Mouse (Mus musculus): ENCODE measurements around the gene Syt7. TPM values are rescaled to one million over a fixed set of nuclear protein-coding genes. Genes with fewer than 3 reads are reported as not detected.

Gene Syt7
- polyA plus RNA-seq, 1 experiment from 2014 or later, result 0.84 TPM

DNA sequence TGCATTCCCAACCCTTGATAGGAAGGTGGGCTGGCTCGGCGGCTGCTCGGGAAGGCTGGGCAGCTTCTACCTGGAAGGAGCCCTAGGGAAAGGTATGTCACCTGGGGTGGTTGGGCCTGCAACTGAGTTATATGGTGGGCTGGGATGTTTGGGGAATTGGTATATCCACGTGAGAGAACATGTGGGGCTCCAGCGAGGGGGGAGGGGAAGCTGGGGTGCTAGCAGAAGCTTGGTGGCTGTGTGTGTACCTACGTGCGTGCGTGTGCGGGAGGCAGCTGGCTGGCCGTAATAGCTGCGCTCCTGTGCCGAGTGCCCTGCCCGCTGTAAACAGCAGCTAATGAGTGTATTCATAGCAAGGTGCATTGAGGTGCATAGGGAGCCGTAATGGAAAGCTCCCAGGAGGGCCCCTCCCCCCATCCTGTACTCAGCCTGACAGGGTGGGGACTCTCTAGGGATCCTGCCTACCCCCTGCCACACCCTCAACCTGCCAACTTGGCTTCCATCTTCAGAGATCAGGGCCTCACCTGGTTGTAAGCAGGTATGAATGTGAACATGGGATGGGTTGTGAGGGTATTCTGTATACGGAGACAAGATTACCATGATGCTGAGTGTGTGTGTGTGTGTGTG lies 5.1 kb downstream of the Syt7 start:
- no peak overlapping the region for H3K4me2 ChIP-seq (ENCODE audit: low read depth, low read length)
- no peak overlapping the region for H3K4me3 ChIP-seq (replicated peaks; ENCODE audit: low read length)
- WGBS, result 68% methylated on average over 15 of the region's 15 CpGs
- H3K9ac ChIP-seq (ENCODE audit: low read length), result no peak overlapping the region
- peaks cover 6% of the 10 kb centered on the region for H3K27me3 ChIP-seq (ENCODE audit: control insufficient read depth, insufficient read depth, low read length)
- H3K9me3 ChIP-seq (replicated peaks; ENCODE audit: control insufficient read depth, low read length), result no peaks in the 10 kb centered on the region
- H3K27ac ChIP-seq (ENCODE audit: low read length), result no peak overlapping the region
- no peak for ATAC-seq (ENCODE audit: insufficient read depth, low FRiP score)
- no peaks in the 10 kb centered on the region for H3K36me3 ChIP-seq (ENCODE audit: control insufficient read depth, insufficient read depth, low read length)
- peaks cover 11% of the 10 kb centered on the region for H3K4me1 ChIP-seq (ENCODE audit: control insufficient read depth, insufficient read depth, low read length)

- ATAC-seq (ENCODE audit: insufficient read depth, low FRiP score), result no peak
- 30% methylated on average over 8 of the region's 8 CpGs for WGBS
- no peak overlapping the region for H3K4me3 ChIP-seq (replicated peaks; ENCODE audit: low read length)
- H3K4me1 ChIP-seq (ENCODE audit: control insufficient read depth, insufficient read depth, low read length), result 0 out of 2 replicates have a peak, but pooled peaks cover 3% of the 10 kb centered on the region
- H3K9ac ChIP-seq (ENCODE audit: low read length), result no peak overlapping the region
- H3K27ac ChIP-seq (ENCODE audit: low read length), result no peak overlapping the region
- peaks cover 5% of the 10 kb centered on the region for H3K27me3 ChIP-seq (ENCODE audit: control insufficient read depth, insufficient read depth, low read length)
- H3K36me3 ChIP-seq (ENCODE audit: control insufficient read depth, insufficient read depth, low read length), result no peaks in the 10 kb centered on the region
- no peak overlapping the region for H3K4me2 ChIP-seq (ENCODE audit: low read depth, low read length)
- H3K9me3 ChIP-seq (replicated peaks; ENCODE audit: control insufficient read depth, low read length), result no peaks in the 10 kb centered on the region
These were observed 6.3 kb downstream of the Syt7 start for GRCm38 (mm10) chr19:10395174-10395573.

- Histone ChIP-seq H3K4me1 (ENCODE audit: control insufficient read depth, insufficient read depth, low read length) (no peaks in the 10 kb centered on the region), H3K4me2 (ENCODE audit: low read depth, low read length) (no peak overlapping the region), H3K9ac (ENCODE audit: low read length) (no peak overlapping the region), H3K4me3 (replicated peaks; ENCODE audit: low read length) (no peak overlapping the region), H3K27ac (ENCODE audit: low read length) (no peak overlapping the region), H3K36me3 (ENCODE audit: control insufficient read depth, insufficient read depth, low read length) (no peaks in the 10 kb centered on the region), H3K9me3 (replicated peaks; ENCODE audit: control insufficient read depth, low read length) (no peaks in the 10 kb centered on the region), H3K27me3 (ENCODE audit: control insufficient read depth, insufficient read depth, low read length) (no peaks in the 10 kb centered on the region)
- WGBS, result 64% methylated on average over 2 of the region's 2 CpGs
- no peak for ATAC-seq (ENCODE audit: insufficient read depth, low FRiP score)
These were observed 8.1 kb downstream of the Syt7 start for GRCm38 (mm10) chr19:10396962-10397361.

- Histone ChIP-seq H3K27me3 (ENCODE audit: control insufficient read depth, insufficient read depth, low read length) (no peaks in the 10 kb centered on the region), H3K4me2 (ENCODE audit: low read depth, low read length) (no peak overlapping the region), H3K9ac (ENCODE audit: low read length) (no peak overlapping the region), H3K4me3 (replicated peaks; ENCODE audit: low read length) (no peak overlapping the region), H3K9me3 (replicated peaks; ENCODE audit: control insufficient read depth, low read length) (no peaks in the 10 kb centered on the region), H3K36me3 (ENCODE audit: control insufficient read depth, insufficient read depth, low read length) (no peaks in the 10 kb centered on the region), H3K27ac (ENCODE audit: low read length) (no peak overlapping the region), H3K4me1 (ENCODE audit: control insufficient read depth, insufficient read depth, low read length) (no peaks in the 10 kb centered on the region)
- no peak for ATAC-seq (ENCODE audit: insufficient read depth, low FRiP score)
- WGBS, result 50% methylated on average over 8 of the region's 8 CpGs
These were observed 8.7 kb downstream of the Syt7 start for GRCm38 (mm10) chr19:10397479-10398153.

DNA sequence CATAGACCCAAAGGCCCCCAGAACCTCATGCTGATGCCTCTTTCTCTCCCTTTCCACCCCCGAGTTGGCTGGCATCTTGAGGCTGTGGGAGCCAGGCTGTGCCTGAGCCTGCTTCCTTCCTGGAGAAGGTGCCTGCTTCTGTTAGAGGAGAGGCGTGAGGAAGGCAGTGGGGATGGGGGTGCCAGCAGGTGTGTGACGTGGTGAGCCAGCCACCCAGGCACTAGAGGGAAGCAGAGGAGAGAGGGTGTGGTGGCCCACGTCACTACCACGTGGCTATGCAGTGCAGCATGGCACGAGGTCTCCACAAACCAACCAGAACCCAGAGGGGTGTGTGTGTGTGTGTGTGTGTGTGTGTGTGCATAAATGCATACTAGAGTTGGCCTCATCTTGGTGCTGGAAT lies 9.4 kb downstream of the Syt7 start:
- H3K4me1 ChIP-seq (ENCODE audit: control insufficient read depth, insufficient read depth, low read length), result no peaks in the 10 kb centered on the region
- H3K9me3 ChIP-seq (replicated peaks; ENCODE audit: control insufficient read depth, low read length), result no peaks in the 10 kb centered on the region
- no peak overlapping the region for H3K27ac ChIP-seq (ENCODE audit: low read length)
- H3K9ac ChIP-seq (ENCODE audit: low read length), result no peak overlapping the region
- no peaks in the 10 kb centered on the region for H3K36me3 ChIP-seq (ENCODE audit: control insufficient read depth, insufficient read depth, low read length)
- H3K27me3 ChIP-seq (ENCODE audit: control insufficient read depth, insufficient read depth, low read length), result no peaks in the 10 kb centered on the region
- no peak overlapping the region for H3K4me2 ChIP-seq (ENCODE audit: low read depth, low read length)
- ATAC-seq (ENCODE audit: insufficient read depth, low FRiP score), result no peak
- WGBS, result 54% methylated on average over 6 of the region's 6 CpGs
- no peak overlapping the region for H3K4me3 ChIP-seq (replicated peaks; ENCODE audit: low read length)

DNA sequence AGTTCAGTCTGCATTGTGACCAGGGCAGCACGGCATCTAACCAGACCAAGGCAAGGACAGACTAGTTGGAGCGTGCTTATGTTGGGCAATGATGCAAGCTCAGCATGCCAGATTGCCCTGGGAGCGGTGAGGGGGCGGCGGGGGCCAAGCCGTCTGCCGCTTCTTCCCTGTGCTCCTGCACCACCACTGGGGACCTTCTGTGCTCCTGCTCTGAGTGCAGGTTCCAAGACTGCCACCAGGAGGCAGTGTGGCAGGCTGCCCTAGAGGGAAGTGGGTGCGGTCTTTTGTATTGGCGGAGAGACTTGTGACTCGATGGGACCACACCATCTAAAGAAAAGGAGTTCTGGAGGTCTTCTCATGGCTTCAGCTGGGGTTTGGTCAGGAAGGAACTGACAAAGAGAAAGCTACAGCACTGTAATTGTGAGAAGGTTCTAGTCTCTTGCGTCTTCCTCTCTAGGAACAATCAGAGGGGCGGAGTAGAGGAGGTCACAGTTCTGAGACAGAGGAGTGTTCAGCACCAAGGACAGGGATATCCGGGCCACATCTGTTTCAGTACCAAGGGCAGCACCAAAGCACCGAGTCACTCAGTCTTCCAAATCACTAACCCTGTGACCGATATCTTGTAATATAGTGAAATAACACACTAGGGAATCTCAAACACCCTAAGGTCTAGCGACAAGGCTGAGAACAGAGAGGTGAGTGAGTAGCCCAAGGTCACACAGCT lies 14.0 kb downstream of the Syt7 start:
- Histone ChIP-seq H3K4me3 (replicated peaks; ENCODE audit: low read length) (no peak overlapping the region), H3K9ac (ENCODE audit: low read length) (no peak overlapping the region), H3K27ac (ENCODE audit: low read length) (no peak overlapping the region), H3K4me2 (ENCODE audit: low read depth, low read length) (no peak overlapping the region), H3K4me1 (ENCODE audit: control insufficient read depth, insufficient read depth, low read length) (no peaks in the 10 kb centered on the region), H3K27me3 (ENCODE audit: control insufficient read depth, insufficient read depth, low read length) (no peaks in the 10 kb centered on the region), H3K9me3 (replicated peaks; ENCODE audit: control insufficient read depth, low read length) (no peaks in the 10 kb centered on the region), H3K36me3 (ENCODE audit: control insufficient read depth, insufficient read depth, low read length) (no peaks in the 10 kb centered on the region)
- ATAC-seq (ENCODE audit: insufficient read depth, low FRiP score), result peak; percentile 63; the same call in 1 of the 2 replicates
- 19% methylated on average over 16 of the region's 16 CpGs for WGBS

- no peak overlapping the region for H3K9ac ChIP-seq (ENCODE audit: low read length)
- H3K4me2 ChIP-seq (ENCODE audit: low read depth, low read length), result no peak overlapping the region
- 67% methylated on average over 10 of the region's 10 CpGs for WGBS
- H3K27me3 ChIP-seq (ENCODE audit: control insufficient read depth, insufficient read depth, low read length), result no peaks in the 10 kb centered on the region
- H3K4me1 ChIP-seq (ENCODE audit: control insufficient read depth, insufficient read depth, low read length), result no peaks in the 10 kb centered on the region
- H3K4me3 ChIP-seq (replicated peaks; ENCODE audit: low read length), result no peak overlapping the region
- no peaks in the 10 kb centered on the region for H3K36me3 ChIP-seq (ENCODE audit: control insufficient read depth, insufficient read depth, low read length)
- H3K9me3 ChIP-seq (replicated peaks; ENCODE audit: control insufficient read depth, low read length), result no peaks in the 10 kb centered on the region
- no peak overlapping the region for H3K27ac ChIP-seq (ENCODE audit: low read length)
- ATAC-seq (ENCODE audit: insufficient read depth, low FRiP score), result no peak
These were observed 14.9 kb downstream of the Syt7 start for GRCm38 (mm10) chr19:10403593-10404380.

DNA sequence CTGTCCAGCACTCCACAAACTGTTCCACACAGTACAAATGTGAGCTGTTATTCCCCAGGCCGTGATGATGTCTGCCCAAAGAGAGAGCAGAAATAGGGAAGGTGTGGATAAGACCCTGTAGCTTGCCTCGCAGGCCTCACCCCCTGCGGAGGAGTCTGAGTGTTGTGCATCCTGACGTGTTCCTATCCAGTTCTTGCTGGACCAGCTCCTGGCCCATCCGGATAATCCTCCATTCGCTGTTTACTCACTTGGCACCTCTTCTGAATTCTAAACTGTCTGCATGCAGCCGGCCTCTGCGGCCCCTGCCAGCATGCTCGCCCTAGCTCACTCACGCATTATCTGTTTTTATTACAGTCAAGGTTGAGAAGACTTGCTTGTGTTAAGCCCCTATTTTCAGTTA lies 15.5 kb downstream of the Syt7 start:
- Histone ChIP-seq H3K9ac (ENCODE audit: low read length) (no peak overlapping the region), H3K4me2 (ENCODE audit: low read depth, low read length) (no peak overlapping the region), H3K4me3 (replicated peaks; ENCODE audit: low read length) (no peak overlapping the region), H3K36me3 (ENCODE audit: control insufficient read depth, insufficient read depth, low read length) (no peaks in the 10 kb centered on the region), H3K9me3 (replicated peaks; ENCODE audit: control insufficient read depth, low read length) (no peaks in the 10 kb centered on the region), H3K27me3 (ENCODE audit: control insufficient read depth, insufficient read depth, low read length) (no peaks in the 10 kb centered on the region), H3K4me1 (ENCODE audit: control insufficient read depth, insufficient read depth, low read length) (no peaks in the 10 kb centered on the region), H3K27ac (ENCODE audit: low read length) (no peak overlapping the region)
- ATAC-seq (ENCODE audit: insufficient read depth, low FRiP score), result no peak
- WGBS, result 68% methylated on average over 10 of the region's 10 CpGs

- Histone ChIP-seq H3K27me3 (ENCODE audit: control insufficient read depth, insufficient read depth, low read length) (no peaks in the 10 kb centered on the region), H3K9ac (ENCODE audit: low read length) (no peak overlapping the region), H3K9me3 (replicated peaks; ENCODE audit: control insufficient read depth, low read length) (no peaks in the 10 kb centered on the region), H3K4me1 (ENCODE audit: control insufficient read depth, insufficient read depth, low read length) (no peaks in the 10 kb centered on the region), H3K4me3 (replicated peaks; ENCODE audit: low read length) (no peak overlapping the region), H3K4me2 (ENCODE audit: low read depth, low read length) (no peak overlapping the region), H3K36me3 (ENCODE audit: control insufficient read depth, insufficient read depth, low read length) (no peaks in the 10 kb centered on the region), H3K27ac (ENCODE audit: low read length) (no peak overlapping the region)
- no peak for ATAC-seq (ENCODE audit: insufficient read depth, low FRiP score)
- WGBS, result 60% methylated on average over 2 of the region's 2 CpGs
These were observed 16.0 kb downstream of the Syt7 start for GRCm38 (mm10) chr19:10404911-10405310.

Measured in stomach, embryonic 16.5 days (tissue).